Mouse (Mus musculus) T-cell, adult 2 months (primary cell): ENCODE data around the gene Eapp.
A peak's percentile ranks its signal among the peaks of the same experiment; 100 is the strongest.
"Not testable (repeated sequence)": the region's sequence is repeated elsewhere in the genome, so short reads cannot be mapped to it uniquely, and the experiment has no call there.

ENCODE experiments used
- DNase-seq: peaks from one replicate; pipeline ENCODE4 v3.0.0; 2022; ENCODE audit warnings: low spot score

The Eapp gene

DNA sequence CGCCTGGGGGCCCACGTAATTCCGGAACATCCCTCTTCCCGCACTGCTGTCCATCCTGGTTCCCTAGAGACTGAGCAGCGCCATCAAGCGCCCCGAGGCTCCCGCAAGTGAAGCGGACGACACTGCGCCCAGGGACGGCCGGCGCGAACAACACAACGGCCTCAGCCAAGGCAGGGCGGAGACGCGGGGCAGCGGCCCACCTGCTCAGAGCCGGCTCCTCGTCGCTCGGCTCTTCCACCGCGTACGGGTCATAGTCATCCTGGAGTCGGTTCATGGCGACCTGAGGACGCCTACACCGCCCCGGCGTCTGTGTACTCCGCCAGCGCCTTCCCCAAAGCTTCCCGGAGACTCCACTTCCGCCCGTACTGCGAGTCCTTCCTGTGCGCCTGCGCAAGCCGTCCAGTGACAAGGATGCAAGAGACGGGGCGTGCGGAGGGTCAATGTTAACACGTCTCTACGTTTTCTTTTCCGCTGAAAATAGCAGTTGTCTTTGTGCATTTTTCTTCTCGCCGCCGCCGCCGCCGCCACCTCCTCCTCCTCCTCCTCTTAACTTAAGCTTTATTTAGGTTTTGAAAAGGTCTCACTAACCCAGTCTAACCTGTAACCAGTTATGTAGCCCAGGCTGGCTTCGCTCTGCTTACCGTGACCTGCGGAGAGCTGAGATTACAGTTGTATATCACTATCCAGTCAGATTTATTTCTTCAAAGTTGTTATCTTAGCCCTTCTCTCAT, at the start of gene Eapp:
Eapp (minus strand) TSS at position 387 of the 731 bp plus-strand sequence.
- peak; percentile 95 for DNase-seq

DNA sequence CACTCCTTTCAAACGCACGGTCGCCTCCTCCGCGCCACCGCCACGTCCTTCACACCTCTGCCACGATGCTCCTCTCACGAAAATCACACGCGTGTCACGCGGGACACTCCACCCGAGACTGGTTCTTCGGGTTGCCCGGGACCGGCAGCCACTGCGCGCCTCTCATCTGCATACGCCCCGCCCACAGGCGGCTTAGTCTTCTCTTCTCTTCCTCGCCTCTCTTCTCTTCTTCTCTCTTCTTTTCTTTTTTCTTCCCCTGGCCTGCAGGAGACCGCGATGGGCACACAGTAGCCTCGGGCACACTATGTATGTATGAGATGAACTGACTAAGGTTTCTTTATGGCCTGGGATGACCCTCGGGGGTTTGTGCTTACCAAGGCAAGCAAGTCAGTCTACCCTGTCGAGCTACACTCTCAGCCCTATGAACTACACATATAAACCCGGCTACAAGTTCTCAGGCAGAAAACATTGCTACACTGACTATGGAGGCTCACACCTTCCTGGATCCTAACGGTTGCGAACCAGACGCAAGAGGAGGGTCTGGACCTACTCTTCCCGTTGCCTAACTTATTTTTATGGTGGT, 43.1 kb upstream of the Eapp start:
- peak; percentile 30 for DNase-seq

DNA sequence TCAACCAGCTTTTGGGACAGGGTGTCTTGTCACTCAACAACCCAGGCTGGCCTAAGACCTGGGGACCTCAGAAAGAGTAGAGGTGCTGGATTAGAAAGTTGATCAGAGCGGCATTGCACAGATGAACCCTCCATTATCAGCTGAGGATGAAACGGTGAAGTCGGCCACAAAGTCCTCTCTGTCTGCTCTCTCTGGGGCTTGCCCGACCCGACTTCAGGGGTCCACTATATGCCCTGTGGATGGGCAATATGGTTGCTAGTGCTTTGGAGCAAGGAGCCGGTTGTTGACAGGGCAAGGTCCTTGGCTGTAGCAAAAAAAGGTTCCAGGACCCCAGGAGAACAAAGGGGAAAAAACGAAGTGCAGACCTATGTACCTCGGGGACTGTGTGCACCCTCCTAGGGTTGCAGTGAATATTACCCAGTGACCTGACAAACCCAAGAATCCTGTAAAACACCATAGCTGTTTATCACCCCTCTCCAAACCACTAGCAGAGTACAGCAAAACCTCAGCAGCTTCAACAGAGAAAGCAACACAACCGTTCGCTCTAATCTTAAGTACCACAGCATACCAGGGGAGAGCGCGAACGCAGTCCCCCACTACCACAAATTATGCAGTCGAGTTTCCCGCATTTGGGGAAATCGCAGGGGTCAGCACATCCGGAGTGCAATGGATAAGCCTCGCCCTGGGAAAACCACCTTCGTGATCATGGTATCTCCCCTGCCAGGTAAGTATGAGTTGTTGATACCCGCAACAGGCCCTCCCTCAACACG, 42.4 kb upstream of the Eapp start:
- DNase-seq = not testable (repeated sequence)

DNA sequence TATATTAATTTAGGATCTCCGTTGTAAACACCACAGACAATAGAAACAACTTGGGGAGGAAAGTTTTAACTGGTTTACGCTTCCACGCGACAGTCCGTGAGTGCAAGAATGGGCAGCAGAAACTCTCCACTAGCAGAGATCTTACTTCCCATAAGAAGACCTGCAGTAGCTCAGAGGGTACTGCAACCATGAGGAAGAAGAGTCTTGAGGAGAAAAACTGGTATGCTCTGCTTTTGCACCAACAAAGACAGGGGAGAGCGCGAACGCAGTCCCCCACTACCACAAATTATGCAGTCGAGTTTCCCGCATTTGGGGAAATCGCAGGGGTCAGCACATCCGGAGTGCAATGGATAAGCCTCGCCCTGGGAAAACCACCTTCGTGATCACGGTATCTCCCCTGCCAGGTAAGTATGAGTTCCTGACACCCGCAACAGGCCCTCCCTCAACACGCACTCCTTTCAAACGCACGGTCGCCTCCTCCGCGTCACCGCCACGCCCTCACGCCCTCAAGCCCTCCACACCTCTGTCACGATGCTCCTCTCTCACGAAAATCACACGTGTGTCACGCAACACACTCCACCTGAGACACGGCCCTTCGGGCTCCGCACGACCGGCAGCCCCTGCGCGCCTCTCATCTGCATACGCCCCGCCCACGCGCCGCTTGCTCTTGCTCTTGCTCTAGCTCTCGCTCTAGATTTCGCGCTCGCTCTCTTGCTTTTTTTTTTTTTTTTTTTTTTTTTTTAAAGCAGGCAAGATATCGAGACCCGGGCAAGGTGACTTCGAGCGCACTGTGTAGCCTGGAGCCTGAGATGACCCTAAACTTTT, 38.8 kb upstream of the Eapp start:
- peak; percentile 73 for DNase-seq

DNA sequence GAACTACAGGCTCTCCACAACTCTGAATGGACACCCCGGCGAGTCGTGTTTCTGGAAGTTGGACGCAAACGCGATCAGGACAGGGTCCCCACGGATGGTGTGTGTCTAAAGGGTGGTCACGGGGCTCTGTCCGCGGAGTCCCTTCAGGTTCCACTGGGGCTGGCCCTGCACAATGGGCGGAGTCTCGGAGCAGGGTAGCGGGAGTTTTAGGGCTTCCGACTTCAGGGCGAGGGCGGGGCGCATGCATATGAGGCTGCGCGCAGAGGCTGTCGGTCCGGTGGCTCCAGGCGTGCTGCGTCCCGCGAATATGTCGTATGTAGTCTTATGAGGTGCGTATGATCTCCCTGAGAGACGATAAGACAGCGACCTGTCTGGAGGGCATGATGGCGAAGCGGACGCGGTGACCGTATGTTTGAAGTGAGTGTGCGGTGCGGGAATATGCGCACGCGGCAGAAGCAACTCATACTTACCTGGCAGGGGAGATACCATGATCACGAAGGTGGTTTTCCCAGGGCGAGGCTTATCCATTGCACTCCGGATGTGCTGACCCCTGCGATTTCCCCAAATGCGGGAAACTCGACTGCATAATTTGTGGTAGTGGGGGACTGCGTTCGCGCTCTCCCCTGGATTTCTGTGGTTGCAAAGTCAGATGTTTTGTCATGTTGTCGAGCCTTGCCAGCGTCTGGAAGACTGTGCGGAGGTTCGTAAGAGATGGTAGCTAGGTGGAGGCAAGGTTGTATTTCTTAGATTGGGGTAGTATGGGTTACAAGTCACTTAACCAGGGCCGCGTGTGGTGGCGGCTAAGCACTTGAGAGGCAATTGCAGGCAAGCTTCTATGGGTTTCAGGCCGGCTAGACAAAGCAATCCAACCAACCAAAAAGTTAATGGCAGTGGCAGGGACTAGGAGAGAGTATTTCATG, 33.7 kb upstream of the Eapp start:
- DNase-seq = not testable (repeated sequence)

DNA sequence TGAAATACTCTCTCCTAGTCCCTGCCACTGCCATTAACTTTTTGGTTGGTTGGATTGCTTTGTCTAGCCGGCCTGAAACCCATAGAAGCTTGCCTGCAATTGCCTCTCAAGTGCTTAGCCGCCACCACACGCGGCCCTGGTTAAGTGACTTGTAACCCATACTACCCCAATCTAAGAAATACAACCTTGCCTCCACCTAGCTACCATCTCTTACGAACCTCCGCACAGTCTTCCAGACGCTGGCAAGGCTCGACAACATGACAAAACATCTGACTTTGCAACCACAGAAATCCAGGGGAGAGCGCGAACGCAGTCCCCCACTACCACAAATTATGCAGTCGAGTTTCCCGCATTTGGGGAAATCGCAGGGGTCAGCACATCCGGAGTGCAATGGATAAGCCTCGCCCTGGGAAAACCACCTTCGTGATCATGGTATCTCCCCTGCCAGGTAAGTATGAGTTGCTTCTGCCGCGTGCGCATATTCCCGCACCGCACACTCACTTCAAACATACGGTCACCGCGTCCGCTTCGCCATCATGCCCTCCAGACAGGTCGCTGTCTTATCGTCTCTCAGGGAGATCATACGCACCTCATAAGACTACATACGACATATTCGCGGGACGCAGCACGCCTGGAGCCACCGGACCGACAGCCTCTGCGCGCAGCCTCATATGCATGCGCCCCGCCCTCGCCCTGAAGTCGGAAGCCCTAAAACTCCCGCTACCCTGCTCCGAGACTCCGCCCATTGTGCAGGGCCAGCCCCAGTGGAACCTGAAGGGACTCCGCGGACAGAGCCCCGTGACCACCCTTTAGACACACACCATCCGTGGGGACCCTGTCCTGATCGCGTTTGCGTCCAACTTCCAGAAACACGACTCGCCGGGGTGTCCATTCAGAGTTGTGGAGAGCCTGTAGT, 23.4 kb upstream of the Eapp start:
- DNase-seq = not testable (repeated sequence)

DNA sequence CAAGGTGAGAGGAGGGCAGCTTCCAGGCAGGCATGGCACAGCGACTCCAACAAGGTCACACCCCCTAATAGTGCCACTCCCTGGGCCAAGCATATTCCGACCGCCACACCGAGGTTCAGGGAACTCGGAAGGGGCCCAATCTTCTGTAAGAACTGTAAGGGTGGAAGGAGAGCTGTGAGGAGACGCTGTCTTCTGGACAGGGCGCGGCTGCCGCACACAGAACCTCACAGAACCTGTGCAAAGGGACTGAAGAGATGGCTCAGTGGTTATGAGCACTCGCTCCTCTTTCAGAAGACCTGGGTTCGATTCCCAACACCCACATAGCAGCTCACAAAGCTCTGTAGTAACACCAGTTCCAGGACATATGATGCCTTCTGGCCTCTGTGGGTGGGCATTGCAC, 21.8 kb upstream of the Eapp start:
- not testable (repeated sequence) for DNase-seq

DNA sequence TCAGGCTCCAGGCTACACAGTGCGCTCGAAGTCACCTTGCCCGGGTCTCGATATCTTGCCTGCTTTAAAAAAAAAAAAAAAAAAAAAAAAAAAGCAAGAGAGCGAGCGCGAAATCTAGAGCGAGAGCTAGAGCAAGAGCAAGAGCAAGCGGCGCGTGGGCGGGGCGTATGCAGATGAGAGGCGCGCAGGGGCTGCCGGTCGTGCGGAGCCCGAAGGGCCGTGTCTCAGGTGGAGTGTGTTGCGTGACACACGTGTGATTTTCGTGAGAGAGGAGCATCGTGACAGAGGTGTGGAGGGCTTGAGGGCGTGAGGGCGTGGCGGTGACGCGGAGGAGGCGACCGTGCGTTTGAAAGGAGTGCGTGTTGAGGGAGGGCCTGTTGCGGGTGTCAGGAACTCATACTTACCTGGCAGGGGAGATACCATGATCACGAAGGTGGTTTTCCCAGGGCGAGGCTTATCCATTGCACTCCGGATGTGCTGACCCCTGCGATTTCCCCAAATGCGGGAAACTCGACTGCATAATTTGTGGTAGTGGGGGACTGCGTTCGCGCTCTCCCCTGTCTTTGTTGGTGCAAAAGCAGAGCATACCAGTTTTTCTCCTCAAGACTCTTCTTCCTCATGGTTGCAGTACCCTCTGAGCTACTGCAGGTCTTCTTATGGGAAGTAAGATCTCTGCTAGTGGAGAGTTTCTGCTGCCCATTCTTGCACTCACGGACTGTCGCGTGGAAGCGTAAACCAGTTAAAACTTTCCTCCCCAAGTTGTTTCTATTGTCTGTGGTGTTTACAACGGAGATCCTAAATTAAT, 18.3 kb upstream of the Eapp start:
- peak; percentile 83 for DNase-seq

DNA sequence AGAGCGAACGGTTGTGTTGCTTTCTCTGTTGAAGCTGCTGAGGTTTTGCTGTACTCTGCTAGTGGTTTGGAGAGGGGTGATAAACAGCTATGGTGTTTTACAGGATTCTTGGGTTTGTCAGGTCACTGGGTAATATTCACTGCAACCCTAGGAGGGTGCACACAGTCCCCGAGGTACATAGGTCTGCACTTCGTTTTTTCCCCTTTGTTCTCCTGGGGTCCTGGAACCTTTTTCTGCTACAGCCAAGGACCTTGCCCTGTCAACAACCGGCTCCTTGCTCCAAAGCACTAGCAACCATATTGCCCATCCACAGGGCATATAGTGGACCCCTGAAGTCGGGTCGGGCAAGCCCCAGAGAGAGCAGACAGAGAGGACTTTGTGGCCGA, 14.8 kb upstream of the Eapp start:
- DNase-seq = peak; percentile 60

DNA sequence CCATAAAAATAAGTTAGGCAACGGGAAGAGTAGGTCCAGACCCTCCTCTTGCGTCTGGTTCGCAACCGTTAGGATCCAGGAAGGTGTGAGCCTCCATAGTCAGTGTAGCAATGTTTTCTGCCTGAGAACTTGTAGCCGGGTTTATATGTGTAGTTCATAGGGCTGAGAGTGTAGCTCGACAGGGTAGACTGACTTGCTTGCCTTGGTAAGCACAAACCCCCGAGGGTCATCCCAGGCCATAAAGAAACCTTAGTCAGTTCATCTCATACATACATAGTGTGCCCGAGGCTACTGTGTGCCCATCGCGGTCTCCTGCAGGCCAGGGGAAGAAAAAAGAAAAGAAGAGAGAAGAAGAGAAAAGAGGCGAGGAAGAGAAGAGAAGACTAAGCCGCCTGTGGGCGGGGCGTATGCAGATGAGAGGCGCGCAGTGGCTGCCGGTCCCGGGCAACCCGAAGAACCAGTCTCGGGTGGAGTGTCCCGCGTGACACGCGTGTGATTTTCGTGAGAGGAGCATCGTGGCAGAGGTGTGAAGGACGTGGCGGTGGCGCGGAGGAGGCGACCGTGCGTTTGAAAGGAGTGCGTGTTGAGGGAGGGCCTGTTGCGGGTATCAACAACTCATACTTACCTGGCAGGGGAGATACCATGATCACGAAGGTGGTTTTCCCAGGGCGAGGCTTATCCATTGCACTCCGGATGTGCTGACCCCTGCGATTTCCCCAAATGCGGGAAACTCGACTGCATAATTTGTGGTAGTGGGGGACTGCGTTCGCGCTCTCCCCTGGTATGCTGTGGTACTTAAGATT, 14.2 kb upstream of the Eapp start:
- DNase-seq = not testable (repeated sequence)

DNA sequence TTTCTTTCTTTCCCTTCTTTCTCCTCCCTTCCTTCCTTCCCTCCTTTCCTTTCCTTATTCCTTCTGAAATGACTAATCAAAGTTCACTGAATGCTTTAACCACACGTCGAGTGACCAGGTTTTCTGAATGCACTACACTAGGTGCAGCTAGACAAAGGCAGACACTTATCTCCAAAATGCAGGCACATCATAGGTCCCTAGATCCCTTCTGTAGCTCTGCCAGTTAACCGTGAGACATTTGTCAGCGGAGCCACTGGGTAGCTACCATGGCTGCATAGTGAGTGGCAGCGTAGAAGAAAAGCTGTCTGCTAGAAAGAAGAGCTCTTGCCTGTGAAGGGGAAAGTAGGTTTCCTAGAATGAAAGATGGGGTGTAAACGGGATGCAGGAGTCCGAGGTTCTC, 3.7 kb upstream of the Eapp start:
- no peak for DNase-seq

DNA sequence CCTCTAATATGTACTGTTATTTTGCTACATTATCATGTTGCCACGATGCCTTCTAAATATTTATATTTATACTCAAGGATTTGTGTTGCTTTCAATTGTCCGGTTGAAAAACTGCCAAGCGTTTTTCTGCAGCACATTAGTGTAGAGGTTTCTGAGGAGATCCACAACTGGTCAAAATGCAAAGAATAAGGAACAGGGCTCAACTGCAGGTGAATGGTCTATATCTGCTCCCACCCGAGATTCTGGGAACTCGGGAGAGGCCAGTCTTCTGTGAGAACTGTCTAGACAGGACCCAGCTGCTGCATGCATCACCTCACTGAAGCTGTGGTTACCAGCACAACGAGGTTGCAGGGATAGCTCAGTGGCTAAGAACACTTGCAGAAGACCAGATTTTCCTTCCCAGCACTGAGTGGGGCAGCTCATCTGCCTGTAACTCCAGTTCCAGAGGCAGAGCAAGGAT, 2.1 kb upstream of the Eapp start:
- DNase-seq = peak; percentile 10

DNA sequence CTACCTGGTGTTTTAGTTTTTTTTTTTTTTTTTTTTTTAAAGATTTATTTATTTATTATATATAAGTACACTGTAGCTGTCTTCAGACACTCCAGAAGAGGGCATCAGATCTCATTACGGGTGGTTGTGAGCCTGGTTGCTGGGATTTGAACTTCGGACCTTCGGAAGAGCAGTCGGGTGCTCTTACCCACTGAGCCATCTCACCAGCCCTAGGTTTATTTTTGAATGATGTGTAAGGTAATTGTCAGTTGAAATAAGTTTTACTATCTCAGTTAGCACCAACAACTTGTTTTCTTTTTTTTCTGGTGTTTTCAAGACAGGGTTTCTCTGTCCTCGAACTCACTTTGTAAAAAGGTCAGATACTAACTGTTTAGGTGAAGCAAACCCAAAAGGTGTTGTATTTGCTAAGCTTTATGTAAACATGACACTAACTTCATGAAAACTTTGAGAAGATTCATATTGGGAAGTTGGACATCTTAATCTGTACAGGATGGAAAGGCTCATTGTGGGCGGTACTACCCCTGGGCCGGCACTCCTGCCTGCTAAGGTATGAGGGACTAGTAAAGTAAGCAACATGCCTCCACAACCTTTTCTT, 1.4 kb upstream of the Eapp start:
- DNase-seq = peak; percentile 64

DNA sequence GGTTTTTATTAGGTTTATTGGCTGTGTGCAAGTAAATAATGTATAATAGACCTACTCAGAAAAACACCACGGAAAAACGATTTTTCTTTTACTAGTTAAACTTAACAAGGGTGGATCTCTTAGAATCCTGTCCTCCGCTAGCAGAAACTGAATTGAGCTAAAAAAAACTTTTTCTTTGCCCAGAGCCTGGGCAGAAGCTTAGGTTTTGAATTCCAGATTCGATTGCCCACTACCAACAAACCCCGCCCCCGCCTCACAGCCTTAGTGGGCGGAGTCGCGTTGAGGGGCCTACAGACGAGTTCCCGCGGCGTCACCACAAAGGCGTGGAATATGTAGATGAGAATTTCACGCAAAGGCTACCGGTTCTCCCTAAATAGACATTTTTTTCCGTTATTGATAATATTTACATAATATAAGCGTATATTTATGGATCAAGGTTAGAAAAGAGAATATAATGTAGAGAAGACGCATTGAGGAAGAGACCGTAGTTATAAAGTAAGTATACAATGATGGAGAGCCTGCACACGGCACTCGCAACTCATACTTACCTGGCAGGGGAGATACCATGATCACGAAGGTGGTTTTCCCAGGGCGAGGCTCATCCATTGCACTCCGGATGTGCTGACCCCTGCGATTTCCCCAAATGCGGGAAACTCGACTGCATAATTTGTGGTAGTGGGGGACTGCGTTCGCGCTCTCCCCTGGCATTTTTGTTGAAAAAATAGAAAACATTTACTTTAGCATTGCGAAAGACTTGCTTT, 725 bp upstream of the Eapp start:
- peak; percentile 93 for DNase-seq

DNA sequence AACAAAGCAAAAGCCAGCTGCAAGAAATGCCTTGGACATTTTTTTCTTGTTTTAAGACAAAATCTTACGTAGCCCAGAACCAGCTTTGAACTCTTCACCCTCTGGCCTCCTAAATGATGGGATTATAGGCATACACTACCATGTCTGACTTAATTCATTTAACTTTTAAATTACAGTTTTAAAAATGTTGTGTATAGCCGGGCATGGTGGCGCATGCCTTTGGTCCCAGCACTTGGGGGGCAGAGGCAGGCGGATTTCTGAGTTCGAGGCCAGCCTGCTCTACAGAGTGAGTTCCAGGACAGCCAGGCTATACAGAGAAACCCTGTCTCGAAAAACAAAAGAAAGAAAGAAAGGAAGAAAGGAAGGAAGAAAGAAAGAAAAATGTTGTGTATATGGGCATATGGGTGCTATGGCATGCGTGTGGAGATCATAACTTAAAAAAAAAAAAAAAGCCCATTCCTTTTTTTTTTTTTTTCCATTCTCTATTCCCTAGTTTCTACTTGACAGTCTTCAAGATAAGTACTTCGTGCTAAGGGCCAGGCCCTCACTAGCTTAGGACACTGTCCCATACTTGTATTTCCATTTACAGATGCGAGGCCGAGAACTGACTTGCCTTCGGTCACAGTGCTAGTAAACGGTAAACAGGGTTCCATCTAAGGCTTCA, 718 bp downstream of the Eapp start:
- no peak for DNase-seq

DNA sequence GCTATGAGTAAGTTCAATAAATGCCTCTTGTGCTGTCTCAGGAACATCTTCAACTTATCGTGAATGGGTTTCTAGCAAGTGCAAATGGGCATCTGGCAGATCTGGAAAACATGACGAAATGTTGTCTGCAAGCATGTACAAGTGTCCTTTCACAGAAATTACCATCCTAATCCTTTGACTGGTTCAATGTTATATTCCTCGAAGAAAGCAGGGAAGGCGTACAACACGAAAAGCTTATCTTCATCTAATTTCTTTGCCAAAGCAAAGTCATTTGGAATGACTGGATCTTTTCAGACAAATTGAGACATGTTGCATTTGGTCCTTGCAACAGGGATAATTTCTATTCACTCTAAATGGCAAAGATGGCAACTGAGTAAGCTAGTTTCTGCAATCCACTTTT, 6.6 kb downstream of the Eapp start:
- DNase-seq = no peak

DNA sequence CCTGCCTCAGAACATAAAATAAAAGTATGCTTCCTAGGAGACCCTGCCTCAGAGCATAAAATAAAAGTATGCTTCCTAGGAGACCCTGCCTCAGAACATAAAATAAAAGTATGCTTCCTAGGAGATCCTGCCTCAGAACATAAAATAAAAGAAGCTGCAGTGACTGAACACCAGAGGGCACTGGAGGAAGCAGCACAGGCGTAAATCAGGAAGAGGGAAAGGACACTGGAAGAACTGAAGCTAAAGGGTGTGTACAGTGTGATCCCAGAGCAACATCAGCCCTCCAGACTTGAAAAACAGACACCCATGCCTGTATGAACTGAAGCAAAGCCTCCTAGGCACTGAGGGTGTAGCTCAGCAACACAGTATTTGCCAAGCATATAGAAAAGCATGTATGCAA, 12.5 kb downstream of the Eapp start:
- DNase-seq = no peak
